Mouse (Mus musculus) cerebellum, adult 8-10 months (tissue): ENCODE measurements around the gene Cog3.
"Not testable (repeated sequence)": the region's sequence is repeated elsewhere in the genome, so short reads cannot be mapped to it uniquely, and the experiment has no call there.

Experiments
- DNase-seq: peaks from one replicate; pipeline ENCODE4 v3.0.0; 2022

Cog3 gene

GRCm38 (mm10) chr14:75753991-75754817, at the start of gene Cog3:
Gene Cog3, minus strand, starts transcription at chr14:75754517.
- peak; percentile 97 for DNase-seq

GRCm38 (mm10) chr14:75797769-75798386, 43.6 kb upstream of the Cog3 start:
- no peak for DNase-seq

- DNase-seq, result no peak
Observed at GRCm38 (mm10) chr14:75795918-75796317, 41.6 kb upstream of the Cog3 start.

- no peak for DNase-seq
Observed at GRCm38 (mm10) chr14:75794726-75795125, 40.4 kb upstream of the Cog3 start.

GRCm38 (mm10) chr14:75794324-75794723, 40.0 kb upstream of the Cog3 start:
- no peak for DNase-seq

GRCm38 (mm10) chr14:75793110-75793509, 38.8 kb upstream of the Cog3 start:
- no peak for DNase-seq

GRCm38 (mm10) chr14:75791372-75791771, 37.1 kb upstream of the Cog3 start:
- DNase-seq, result no peak

GRCm38 (mm10) chr14:75790411-75790996, 36.2 kb upstream of the Cog3 start:
- no peak for DNase-seq

- no peak for DNase-seq
Observed at GRCm38 (mm10) chr14:75789291-75789690, 35.0 kb upstream of the Cog3 start.

GRCm38 (mm10) chr14:75787794-75788175, 33.5 kb upstream of the Cog3 start:
- DNase-seq, result no peak

GRCm38 (mm10) chr14:75786868-75787793, 32.8 kb upstream of the Cog3 start, which contains the start of gene Slc25a30:
Gene Slc25a30, minus strand, starts transcription at chr14:75787037.
- DNase-seq, result peak; percentile 96

- DNase-seq, result no peak
Observed at GRCm38 (mm10) chr14:75786424-75786867, 32.1 kb upstream of the Cog3 start.

GRCm38 (mm10) chr14:75779913-75780312, 25.6 kb upstream of the Cog3 start:
- DNase-seq, result no peak

GRCm38 (mm10) chr14:75776637-75777036, 22.3 kb upstream of the Cog3 start:
- DNase-seq, result no peak

GRCm38 (mm10) chr14:75773431-75773830, 19.1 kb upstream of the Cog3 start:
- DNase-seq, result no peak

GRCm38 (mm10) chr14:75772407-75772806, 18.1 kb upstream of the Cog3 start:
- not testable (repeated sequence) for DNase-seq

GRCm38 (mm10) chr14:75771101-75771501, 16.8 kb upstream of the Cog3 start:
- DNase-seq, result no peak

GRCm38 (mm10) chr14:75769334-75769733, 15.0 kb upstream of the Cog3 start:
- DNase-seq, result no peak

GRCm38 (mm10) chr14:75768275-75768608, 13.9 kb upstream of the Cog3 start:
- no peak for DNase-seq

GRCm38 (mm10) chr14:75767492-75768274, 13.4 kb upstream of the Cog3 start:
- peak; percentile 72 for DNase-seq

- DNase-seq, result peak; percentile 51
Observed at GRCm38 (mm10) chr14:75761028-75761805, 6.9 kb upstream of the Cog3 start.
